Mouse (Mus musculus) hindbrain, embryonic 15.5 days (tissue): Measurements from ENCODE around the gene Scg5. TPM values are rescaled to one million over a fixed set of nuclear protein-coding genes. Genes with fewer than 3 reads are reported as not detected.
A peak's percentile ranks its signal among the peaks of the same experiment; 100 is the strongest.

Experiments used
- ATAC-seq: fragments of 200-750 bp; cut with Nextera tagmentation; 2 replicates; pipeline ENCODE4 v1.8.0; 2017; ENCODE audit warnings: low read depth, moderate number of reproducible peaks, moderate TSS enrichment; ENCODE audit not compliant: low FRiP score
- H3K27ac ChIP-seq: fragments of 300-500 bp; sonication (generic); replicated peaks from 2 replicates; pipeline ENCODE4 v1.5.1; 2015; ENCODE audit warnings: mild to moderate bottlenecking, inconsistent platforms
- H3K27me3 ChIP-seq: fragments of 300-500 bp; sonication (generic); 2 replicates; pipeline ENCODE4 v1.6.1; 2015; ENCODE audit warnings: control low read depth, inconsistent platforms
- H3K36me3 ChIP-seq: fragments of 300-500 bp; sonication (generic); 2 replicates; pipeline ENCODE4 v1.6.1; 2015; ENCODE audit warnings: control low read depth, inconsistent platforms
- H3K4me1 ChIP-seq: fragments of 300-500 bp; sonication (generic); replicated peaks from 2 replicates; pipeline ENCODE4 v1.6.1; 2015; ENCODE audit warnings: control low read depth, inconsistent platforms
- H3K4me2 ChIP-seq: fragments of 300-500 bp; sonication (generic); 2 replicates; pipeline ENCODE4 v1.6.1; 2015; ENCODE audit warnings: moderate library complexity, mild to moderate bottlenecking, inconsistent platforms
- H3K4me3 ChIP-seq: fragments of 300-500 bp; sonication (generic); 2 replicates; pipeline ENCODE4 v1.5.1; 2015; ENCODE audit warnings: mild to moderate bottlenecking, inconsistent platforms
- H3K9ac ChIP-seq: fragments of 300-500 bp; sonication (generic); 2 replicates; pipeline ENCODE4 v1.6.1; 2015; ENCODE audit warnings: inconsistent platforms
- H3K9me3 ChIP-seq: fragments of 300-500 bp; sonication (generic); 2 replicates; pipeline ENCODE4 v1.6.1; 2016; ENCODE audit warnings: control low read depth, inconsistent platforms
- WGBS: fragments of 180-500 bp; shearing (Covaris S2); methylation state at CpG from one replicate; pipeline ENCODE4 v1.1.7; 2015; 5-methylcytosine and 5-hydroxymethylcytosine counted together
- polyA plus RNA-seq: library from polyadenylated mRNA; unstranded; fragments of >200 nt; fragmentation: Nextera tagmentation; extraction: Ambion mirVana; gene quantifications from 2 replicates; pipeline ENCODE4 v1.2.1, GENCODE M21; 2015

Scg5 gene
- polyA plus RNA-seq, 1 experiment from 2014 or later, result 225 TPM

DNA sequence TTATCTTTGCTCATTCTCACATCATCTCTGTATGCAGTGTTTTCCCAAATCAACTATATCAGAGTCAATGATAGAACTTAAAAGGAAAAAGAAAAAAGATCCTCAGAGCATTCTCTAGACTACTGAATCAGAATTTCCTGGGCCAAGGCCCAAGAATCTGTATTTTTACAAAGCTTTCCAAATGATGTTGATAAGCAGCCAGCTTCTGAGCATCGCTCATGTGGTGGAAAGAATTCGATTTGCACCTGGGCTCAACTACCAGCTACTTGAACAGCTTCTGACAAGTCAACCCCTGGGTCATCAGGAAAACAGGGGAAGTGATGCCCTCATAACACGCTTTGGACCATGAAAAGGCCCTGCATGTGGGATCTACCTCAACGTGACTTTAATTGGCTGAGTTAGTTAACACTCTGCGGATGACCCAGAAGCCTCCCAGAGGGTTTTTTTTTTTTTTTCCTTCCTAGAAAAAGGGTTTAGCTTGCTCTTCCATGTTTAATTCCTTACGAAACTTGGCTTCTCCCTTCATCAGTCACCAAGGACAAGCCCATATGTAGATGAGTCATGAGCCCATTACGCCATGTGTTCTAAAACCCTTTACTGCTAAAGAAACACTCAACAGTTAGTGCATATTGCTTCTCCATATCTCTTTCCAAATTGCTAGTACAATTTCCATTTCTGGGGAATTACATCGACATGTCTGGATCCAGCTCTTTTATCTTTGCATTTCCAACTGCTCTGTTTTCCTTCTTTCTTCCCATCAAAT lies 60.2 kb downstream of the Scg5 start:
- Histone ChIP-seq H3K27ac (no peak overlapping the region), H3K9ac (no peak overlapping the region), H3K4me1 (no peaks in the 10 kb centered on the region), H3K9me3 (no peaks in the 10 kb centered on the region), H3K36me3 (no peaks in the 10 kb centered on the region), H3K4me2 (no peak overlapping the region), H3K4me3 (no peak overlapping the region), H3K27me3 (no peaks in the 10 kb centered on the region)
- WGBS, result 88% methylated on average over 8 of the region's 8 CpGs
- no peak for ATAC-seq

DNA sequence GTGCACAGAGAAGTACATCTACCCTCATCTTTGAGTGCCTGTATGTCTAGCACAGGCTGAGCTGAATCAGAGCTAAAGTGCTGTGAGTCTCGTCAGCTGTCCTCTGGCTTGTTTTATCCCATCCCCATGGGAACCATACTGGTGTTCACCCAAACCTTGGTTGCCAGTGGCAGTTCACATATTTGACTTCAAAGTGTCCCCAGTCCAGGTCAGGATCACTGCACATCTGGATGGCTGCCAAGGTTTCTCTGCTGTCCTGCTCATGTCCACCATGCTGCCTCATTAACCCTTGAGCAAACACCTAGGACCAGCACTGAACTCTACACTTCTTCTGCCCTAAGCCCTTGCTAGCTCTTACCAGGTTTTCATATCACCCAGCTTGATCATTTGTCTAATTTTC lies 63.0 kb downstream of the Scg5 start:
- no peaks in the 10 kb centered on the region for H3K9me3 ChIP-seq
- H3K27me3 ChIP-seq, result no peaks in the 10 kb centered on the region
- H3K27ac ChIP-seq, result no peak overlapping the region
- no peak for ATAC-seq
- H3K4me2 ChIP-seq, result no peak overlapping the region
- no peaks in the 10 kb centered on the region for H3K4me1 ChIP-seq
- H3K4me3 ChIP-seq, result no peak overlapping the region
- H3K36me3 ChIP-seq, result no peaks in the 10 kb centered on the region
- WGBS, result 48% methylated on average over 1 of the region's 1 CpGs
- no peak overlapping the region for H3K9ac ChIP-seq

DNA sequence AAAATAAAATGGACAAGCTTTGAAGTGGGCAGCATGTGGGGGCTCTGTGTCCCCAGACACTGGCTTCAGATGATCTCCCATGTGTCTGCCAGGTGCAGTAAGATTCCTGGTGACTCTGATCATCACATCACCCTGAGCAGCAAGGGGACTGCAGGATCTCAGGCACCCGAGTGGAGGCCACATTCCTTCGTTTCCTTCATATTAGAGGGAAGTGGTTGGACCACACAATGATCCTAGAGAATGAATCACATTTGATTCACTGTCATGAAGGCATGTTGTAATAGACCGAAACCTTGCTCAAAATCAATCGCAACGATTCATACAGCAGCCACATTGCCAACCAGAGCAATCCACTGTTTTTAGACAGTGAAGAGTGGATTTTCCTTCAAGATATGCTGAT lies 64.0 kb downstream of the Scg5 start:
- WGBS, result 88% methylated on average over 5 of the region's 5 CpGs
- peaks cover 5% of the 10 kb centered on the region; the same call in 1 of the 2 replicates for H3K27me3 ChIP-seq

GRCm38 (mm10) chr2:113758311-113759161 lies 70.4 kb downstream of the Scg5 start, which contains the start of gene Grem1:
Grem1 (minus strand) TSS chr2:113758646.
- Histone ChIP-seq H3K9ac (peak within 1 kb of the TSS; percentile 57), H3K9me3 (no peaks in the 10 kb centered on the region), H3K4me2 (peak within 1 kb of the TSS; percentile 99), H3K36me3 (no peaks in the 10 kb centered on the region), H3K4me1 (peaks cover 20% of the 10 kb centered on the region), H3K4me3 (peak within 1 kb of the TSS; percentile 58), H3K27me3 (peaks cover 21% of the 10 kb centered on the region; the same call in 1 of the 2 replicates), H3K27ac (no peak within 1 kb of the TSS)
- peak; percentile 69 for ATAC-seq
- under 1% methylated on average over 50 of the region's 64 CpGs for WGBS

More for the DNA sequence above, 64.0 kb downstream of the Scg5 start:
- ATAC-seq, result no peak
- Histone ChIP-seq H3K36me3 (no peaks in the 10 kb centered on the region), H3K27ac (no peak overlapping the region), H3K4me2 (no peak overlapping the region), H3K9ac (no peak overlapping the region), H3K4me1 (no peaks in the 10 kb centered on the region), H3K4me3 (no peak overlapping the region), H3K9me3 (no peaks in the 10 kb centered on the region)

DNA sequence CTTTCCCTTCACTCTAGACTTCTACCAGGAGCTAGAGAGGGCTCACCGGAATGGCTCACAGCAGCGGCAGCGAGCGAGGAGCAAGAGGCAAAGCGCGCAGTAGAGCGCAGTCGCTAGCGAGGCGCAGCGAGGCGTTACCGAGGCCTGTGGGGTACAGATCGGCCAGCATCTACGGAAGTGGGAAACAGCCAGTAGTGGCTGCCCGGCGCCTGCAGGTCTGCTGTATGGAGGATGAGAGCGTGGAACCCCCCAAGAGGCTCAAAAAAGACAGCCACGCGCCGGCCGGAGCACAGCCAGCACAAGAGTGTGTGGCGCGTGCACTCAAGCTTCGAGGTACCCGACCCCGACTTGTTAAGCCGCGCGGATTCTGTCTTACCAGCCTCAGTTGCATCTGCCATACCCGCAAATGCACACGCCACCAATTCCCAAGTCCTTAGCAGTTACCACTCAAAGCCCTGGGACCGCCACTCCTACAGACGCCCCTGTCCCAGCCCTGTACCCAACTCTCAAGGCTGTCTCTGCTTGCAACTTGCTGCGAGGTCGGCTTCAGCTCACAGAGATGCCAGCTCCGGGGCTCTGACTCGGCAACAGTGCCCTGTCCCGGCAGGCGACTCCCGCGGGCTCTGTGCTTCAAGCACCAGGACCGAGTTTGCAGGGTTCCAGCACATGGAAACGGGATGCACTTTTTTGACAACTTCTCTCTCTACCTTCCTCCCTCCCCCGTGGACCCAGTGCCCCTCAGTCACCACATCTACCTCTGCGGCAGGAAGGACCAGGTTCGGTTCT lies 71.2 kb downstream of the Scg5 start:
- H3K9me3 ChIP-seq, result no peaks in the 10 kb centered on the region
- H3K4me2 ChIP-seq, result peak overlapping the region; percentile 99
- H3K4me3 ChIP-seq, result peak overlapping the region; percentile 58
- no peaks in the 10 kb centered on the region for H3K36me3 ChIP-seq
- under 1% methylated on average over 47 of the region's 47 CpGs for WGBS
- peak; percentile 45 for ATAC-seq
- H3K27ac ChIP-seq, result no peak overlapping the region
- H3K27me3 ChIP-seq, result peaks cover 21% of the 10 kb centered on the region; the same call in 1 of the 2 replicates
- peak overlapping the region; percentile 57 for H3K9ac ChIP-seq
- peaks cover 20% of the 10 kb centered on the region for H3K4me1 ChIP-seq

DNA sequence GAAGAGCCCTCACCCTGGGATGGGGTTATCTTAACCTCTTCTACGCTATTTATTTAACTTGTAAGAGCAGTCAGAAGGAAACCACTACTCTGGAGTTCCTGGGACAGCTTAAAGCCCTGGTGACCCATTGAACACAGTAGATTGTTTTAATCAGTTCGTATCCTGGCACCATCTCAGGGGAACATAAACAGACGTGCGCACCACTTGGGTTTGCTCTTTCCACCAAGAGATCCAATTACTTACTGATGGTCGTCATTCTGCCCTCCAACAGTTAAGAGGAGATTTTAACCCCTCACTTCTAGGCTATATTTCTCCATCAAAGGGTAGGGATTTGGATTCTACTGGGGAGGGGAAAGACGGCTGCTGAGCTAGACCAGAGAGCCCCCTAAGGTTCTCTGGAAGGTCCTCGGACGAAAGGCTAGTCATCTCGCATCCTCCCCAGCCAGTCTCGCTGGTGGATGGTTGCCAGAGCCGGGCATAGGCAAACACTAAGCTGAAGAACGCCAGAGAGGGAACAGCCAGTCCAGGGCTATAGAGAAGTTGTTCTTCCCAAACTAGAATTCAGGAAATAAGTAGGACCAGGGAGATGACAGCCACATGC lies 71.9 kb downstream of the Scg5 start:
- Histone ChIP-seq H3K4me3 (peak overlapping the region; percentile 58), H3K27ac (no peak overlapping the region), H3K4me1 (peaks cover 20% of the 10 kb centered on the region), H3K9me3 (no peaks in the 10 kb centered on the region), H3K36me3 (no peaks in the 10 kb centered on the region), H3K9ac (peak overlapping the region; percentile 57), H3K4me2 (peak overlapping the region; percentile 99), H3K27me3 (peaks cover 21% of the 10 kb centered on the region; the same call in 1 of the 2 replicates)
- ATAC-seq, result no peak
- 2% methylated on average over 12 of the region's 12 CpGs for WGBS

GRCm38 (mm10) chr2:113749721-113750120 lies 79.2 kb downstream of the Scg5 start:
- no peaks in the 10 kb centered on the region for H3K4me1 ChIP-seq
- no peaks in the 10 kb centered on the region; the same call in 1 of the 2 replicates for H3K36me3 ChIP-seq
- no peak overlapping the region for H3K27ac ChIP-seq
- 77% methylated on average over 12 of the region's 12 CpGs for WGBS
- no peak overlapping the region for H3K4me3 ChIP-seq
- no peaks in the 10 kb centered on the region for H3K27me3 ChIP-seq
- no peak for ATAC-seq
- H3K4me2 ChIP-seq, result no peak overlapping the region
- H3K9ac ChIP-seq, result no peak overlapping the region
- H3K9me3 ChIP-seq, result no peaks in the 10 kb centered on the region

GRCm38 (mm10) chr2:113749309-113749708 lies 79.6 kb downstream of the Scg5 start:
- Histone ChIP-seq H3K27me3 (no peaks in the 10 kb centered on the region), H3K36me3 (no peaks in the 10 kb centered on the region; the same call in 1 of the 2 replicates), H3K9ac (no peak overlapping the region), H3K4me1 (no peaks in the 10 kb centered on the region), H3K4me3 (no peak overlapping the region), H3K27ac (no peak overlapping the region), H3K9me3 (no peaks in the 10 kb centered on the region), H3K4me2 (no peak overlapping the region)
- no peak; the same call in 1 of the 2 replicates for ATAC-seq
- 93% methylated on average over 9 of the region's 9 CpGs for WGBS

DNA sequence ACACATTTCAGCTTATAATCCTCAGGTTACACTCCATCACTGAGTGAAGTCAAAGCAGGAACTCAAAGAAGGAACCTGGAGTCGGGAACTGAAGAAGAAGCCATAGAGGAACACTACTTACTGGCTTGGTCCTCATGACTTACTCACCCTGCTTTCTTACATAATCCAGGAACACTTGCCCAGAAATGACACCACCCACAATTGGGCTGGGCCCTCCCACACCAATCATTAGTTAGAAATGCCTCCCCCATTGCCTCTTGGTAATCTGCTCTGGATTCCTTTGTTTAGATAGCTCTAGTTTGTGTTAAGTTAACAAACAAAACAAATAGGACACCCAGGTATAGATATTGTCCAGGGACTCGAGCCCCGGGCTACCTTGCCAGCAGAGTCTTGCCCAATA lies 100.3 kb downstream of the Scg5 start:
- H3K9ac ChIP-seq, result no peak overlapping the region
- 94% methylated on average over 3 of the region's 3 CpGs for WGBS
- H3K4me1 ChIP-seq, result no peaks in the 10 kb centered on the region
- no peak overlapping the region for H3K4me2 ChIP-seq
- H3K4me3 ChIP-seq, result no peak overlapping the region
- H3K36me3 ChIP-seq, result no peaks in the 10 kb centered on the region
- ATAC-seq, result no peak
- H3K27ac ChIP-seq, result no peak overlapping the region
- no peaks in the 10 kb centered on the region for H3K9me3 ChIP-seq
- no peaks in the 10 kb centered on the region for H3K27me3 ChIP-seq
